Mouse (Mus musculus): ENCODE measurements around the gene Rpl37. TPM values are rescaled to one million over a fixed set of nuclear protein-coding genes. Genes with fewer than 3 reads are reported as not detected.

Gene Rpl37
- polyA plus RNA-seq (2015; fragmentation: Nextera tagmentation; extraction: Ambion mirVana) = 363 and 370 TPM in 2 replicates

DNA sequence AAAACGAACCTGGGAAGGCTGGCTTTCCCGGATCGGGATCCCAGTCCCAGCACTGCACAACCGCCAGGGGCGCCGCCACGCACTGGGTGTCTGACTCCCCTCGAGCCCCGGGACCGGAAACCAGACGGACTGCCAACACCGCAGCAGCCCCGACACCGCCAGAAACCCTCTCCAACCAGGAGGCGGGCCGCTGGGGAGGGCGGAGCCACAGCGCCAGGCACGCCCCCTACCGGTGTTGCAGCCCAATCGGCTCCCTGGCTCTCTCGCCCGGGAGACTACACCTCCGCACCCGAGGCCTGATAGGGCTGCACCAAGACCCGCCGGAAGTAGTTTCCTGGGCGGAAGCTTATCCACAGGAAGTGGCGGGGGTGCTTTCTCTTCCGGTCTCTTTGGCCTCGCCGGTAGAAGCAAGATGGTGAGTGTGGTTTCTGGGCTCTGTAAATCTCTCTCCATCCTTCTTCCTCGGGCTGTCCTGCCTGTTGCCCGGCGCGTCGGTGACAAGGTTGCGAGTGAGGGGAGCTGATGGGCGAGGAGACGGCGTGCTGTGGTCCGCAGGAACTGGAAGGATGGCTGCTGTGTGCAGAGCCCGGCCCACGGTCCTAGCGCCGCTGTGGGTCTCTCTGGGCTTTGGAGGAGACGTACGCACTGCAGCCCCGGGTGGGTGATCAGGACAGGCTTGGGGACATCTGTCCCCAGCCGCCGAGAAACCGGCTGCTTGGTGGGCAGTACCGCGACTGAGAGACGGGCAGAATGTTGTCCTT lies at the start of gene Rpl37:
Rpl37 (plus strand) TSS at position 376 of the 761 bp plus-strand sequence.
- Histone ChIP-seq H3K27me3 (replicated peaks) (no peaks in the 10 kb centered on the region), H3K4me2 (peak within 1 kb of the TSS; percentile 81), H3K9ac (peak within 1 kb of the TSS; percentile 94), H3K4me1 (peaks cover 40% of the 10 kb centered on the region), H3K36me3 (peaks cover 42% of the 10 kb centered on the region), H3K9me3 (no peaks in the 10 kb centered on the region), H3K4me3 (peak within 1 kb of the TSS; percentile 75), H3K27ac (replicated peaks) (peak within 1 kb of the TSS; percentile 90)
- ATAC-seq (ENCODE audit: extremely low read depth, insufficient number of reproducible peaks, low FRiP score, low TSS enrichment) = peak; percentile 98
- under 1% methylated on average over 55 of the region's 55 CpGs for WGBS

DNA sequence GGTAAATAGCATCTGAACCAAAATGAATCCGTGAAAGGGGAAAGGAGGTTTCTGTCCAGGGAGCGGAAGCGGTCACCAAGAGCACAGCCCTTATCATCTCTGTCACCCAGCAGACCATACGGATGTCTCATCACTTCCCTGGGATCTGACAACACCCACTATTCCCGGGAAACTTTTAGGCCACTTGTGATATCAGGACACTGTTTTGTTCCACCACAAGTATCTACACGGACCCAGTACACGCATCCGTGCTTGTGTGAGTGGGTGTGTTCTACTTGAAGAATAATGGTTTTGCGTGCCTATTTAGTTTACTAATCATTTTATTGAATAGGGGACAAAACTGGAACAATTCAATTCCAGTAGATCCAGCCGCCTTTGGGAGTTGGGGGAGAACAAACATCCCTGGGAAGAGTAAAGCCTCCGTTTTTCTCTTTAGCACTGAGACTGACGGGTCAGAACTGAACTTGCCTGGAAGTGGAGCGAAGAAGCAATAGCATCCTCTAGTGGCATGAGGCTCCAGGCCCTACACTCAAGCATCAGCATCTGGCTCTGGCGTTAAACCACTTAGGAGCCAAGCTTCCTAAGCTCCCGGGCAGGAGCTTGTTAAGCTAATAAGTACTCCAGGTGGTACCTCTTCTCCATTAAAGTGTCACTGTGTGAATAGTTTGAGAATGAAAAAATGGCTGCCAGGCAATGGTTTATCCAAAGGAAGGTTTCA lies 47.5 kb upstream of the Rpl37 start:
- no peak overlapping the region for H3K27ac ChIP-seq (replicated peaks)
- 26% methylated on average over 15 of the region's 15 CpGs for WGBS
- no peaks in the 10 kb centered on the region for H3K27me3 ChIP-seq (replicated peaks)
- ATAC-seq (ENCODE audit: extremely low read depth, insufficient number of reproducible peaks, low FRiP score, low TSS enrichment) = no peak
- no peaks in the 10 kb centered on the region; the same call in 1 of the 2 replicates for H3K9me3 ChIP-seq
- H3K36me3 ChIP-seq = no peaks in the 10 kb centered on the region
- peak overlapping the region; percentile 13; the same call in 1 of the 2 replicates for H3K4me3 ChIP-seq
- peak overlapping the region; percentile 49 for H3K4me2 ChIP-seq
- H3K4me1 ChIP-seq = peaks cover 6% of the 10 kb centered on the region; the same call in 1 of the 2 replicates
- no peak overlapping the region for H3K9ac ChIP-seq

DNA sequence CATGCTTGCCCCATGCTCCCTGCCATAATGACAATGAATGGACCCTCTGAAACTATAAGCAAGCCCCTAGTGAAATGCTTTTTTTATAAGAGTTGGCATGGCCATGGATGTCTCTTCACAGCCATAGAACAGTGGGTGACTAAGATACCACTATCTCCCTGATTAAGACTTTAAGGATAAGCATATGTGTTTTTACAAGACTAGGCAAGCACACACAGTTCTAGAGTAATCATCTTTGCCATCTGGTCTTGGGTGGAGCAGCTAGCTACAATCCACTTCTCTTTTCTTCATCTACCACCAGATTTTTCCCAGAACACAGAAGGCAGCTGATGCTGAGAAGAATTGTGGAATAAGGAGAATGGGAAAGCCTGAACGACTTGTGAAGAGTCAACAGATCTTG lies 35.2 kb upstream of the Rpl37 start:
- Histone ChIP-seq H3K9ac (no peak overlapping the region), H3K4me3 (no peak overlapping the region), H3K4me1 (no peaks in the 10 kb centered on the region), H3K27me3 (replicated peaks) (no peaks in the 10 kb centered on the region), H3K27ac (replicated peaks) (no peak overlapping the region), H3K4me2 (no peak overlapping the region), H3K9me3 (no peaks in the 10 kb centered on the region), H3K36me3 (no peaks in the 10 kb centered on the region)
- WGBS = 54% methylated on average over 1 of the region's 1 CpGs
- ATAC-seq (ENCODE audit: extremely low read depth, insufficient number of reproducible peaks, low FRiP score, low TSS enrichment) = no peak

DNA sequence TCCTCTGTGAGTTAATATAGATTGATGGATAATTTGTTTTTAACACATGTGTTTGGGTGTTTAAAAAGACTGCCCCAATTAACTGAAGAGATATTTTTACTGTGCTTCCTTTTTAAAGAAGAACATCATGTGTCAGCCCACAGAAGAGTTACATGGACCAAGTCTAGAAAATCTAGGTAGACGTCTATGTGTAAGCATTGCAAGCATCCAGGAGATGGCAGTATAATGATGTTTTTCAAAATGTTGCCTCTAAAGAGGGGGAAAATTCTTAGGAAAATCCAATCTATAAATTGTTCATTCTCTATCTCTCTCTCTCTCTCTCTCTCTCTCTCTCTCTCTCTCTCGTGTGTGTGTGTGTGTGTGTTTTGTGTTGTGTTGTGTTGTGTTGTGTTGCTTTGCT lies 30.3 kb upstream of the Rpl37 start:
- no peak overlapping the region for H3K4me3 ChIP-seq
- ATAC-seq (ENCODE audit: extremely low read depth, insufficient number of reproducible peaks, low FRiP score, low TSS enrichment) = no peak
- H3K9me3 ChIP-seq = no peaks in the 10 kb centered on the region
- H3K4me2 ChIP-seq = no peak overlapping the region
- H3K27ac ChIP-seq (replicated peaks) = no peak overlapping the region
- no peak overlapping the region for H3K9ac ChIP-seq
- H3K36me3 ChIP-seq = no peaks in the 10 kb centered on the region
- WGBS = 8% methylated on average over 2 of the region's 2 CpGs
- H3K4me1 ChIP-seq = no peaks in the 10 kb centered on the region
- no peaks in the 10 kb centered on the region for H3K27me3 ChIP-seq (replicated peaks)

DNA sequence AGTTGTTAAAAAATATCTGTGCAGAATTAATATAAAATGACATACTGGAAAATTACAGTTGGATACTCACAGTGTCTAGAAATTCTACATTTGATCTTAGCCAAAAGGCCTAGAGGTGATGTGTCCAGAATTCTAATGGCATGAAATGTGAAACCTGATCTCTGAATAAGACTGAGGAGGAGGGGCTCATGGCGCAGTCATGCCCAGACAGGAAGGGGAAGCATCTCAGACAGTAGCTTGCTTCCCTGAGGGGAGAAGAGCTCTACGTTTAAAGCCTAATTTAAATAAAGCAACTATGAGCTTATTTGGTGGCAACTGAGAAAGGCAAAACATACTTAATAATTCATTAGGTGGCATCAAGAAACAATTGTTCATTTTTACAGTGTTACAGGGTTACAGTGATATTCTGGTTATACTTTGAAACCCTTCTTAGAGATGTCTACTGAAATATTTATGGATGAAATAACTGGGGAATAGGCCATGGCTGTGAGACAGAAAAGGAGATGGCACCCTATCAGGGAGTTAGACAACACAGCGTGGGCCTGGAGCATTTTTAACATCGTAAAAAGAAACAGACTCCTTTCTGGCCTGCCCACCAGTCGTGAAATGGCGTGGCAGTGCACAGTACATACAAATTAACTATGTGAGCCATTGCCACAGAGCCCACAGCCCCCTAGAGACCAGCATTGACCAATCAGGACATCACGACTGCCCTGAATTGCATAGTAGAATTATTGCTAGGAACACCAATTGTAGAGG lies 27.4 kb upstream of the Rpl37 start:
- Histone ChIP-seq H3K4me3 (no peak overlapping the region), H3K4me1 (no peaks in the 10 kb centered on the region), H3K36me3 (no peaks in the 10 kb centered on the region), H3K4me2 (no peak overlapping the region), H3K27me3 (replicated peaks) (no peaks in the 10 kb centered on the region), H3K27ac (replicated peaks) (no peak overlapping the region), H3K9ac (no peak overlapping the region), H3K9me3 (no peaks in the 10 kb centered on the region)
- ATAC-seq (ENCODE audit: extremely low read depth, insufficient number of reproducible peaks, low FRiP score, low TSS enrichment) = no peak
- 67% methylated on average over 7 of the region's 7 CpGs for WGBS

DNA sequence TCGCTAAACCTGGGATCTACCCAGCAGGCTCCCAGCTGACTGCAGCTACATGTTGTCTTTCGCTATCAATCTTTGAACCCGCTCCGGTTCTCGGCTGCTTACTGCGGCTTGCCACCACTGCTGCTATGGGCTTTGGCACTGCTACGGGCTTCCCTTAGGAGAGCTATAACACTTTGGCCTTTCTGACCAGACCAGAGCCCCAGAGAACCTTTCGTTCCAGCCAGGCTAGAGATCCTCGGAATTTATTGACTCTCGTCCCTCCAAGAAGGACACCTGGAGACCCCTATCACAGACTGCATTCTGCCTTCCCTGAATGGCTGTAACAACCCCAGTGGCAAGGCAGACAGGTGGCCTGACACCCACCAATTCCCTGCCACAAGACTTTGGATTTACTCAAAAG lies 26.3 kb upstream of the Rpl37 start:
- H3K27ac ChIP-seq (replicated peaks) = no peak overlapping the region
- 83% methylated on average over 10 of the region's 10 CpGs for WGBS
- no peaks in the 10 kb centered on the region for H3K4me1 ChIP-seq
- no peaks in the 10 kb centered on the region for H3K9me3 ChIP-seq
- no peak overlapping the region for H3K4me2 ChIP-seq
- no peaks in the 10 kb centered on the region for H3K27me3 ChIP-seq (replicated peaks)
- H3K9ac ChIP-seq = no peak overlapping the region
- no peaks in the 10 kb centered on the region for H3K36me3 ChIP-seq
- ATAC-seq (ENCODE audit: extremely low read depth, insufficient number of reproducible peaks, low FRiP score, low TSS enrichment) = no peak
- no peak overlapping the region for H3K4me3 ChIP-seq

DNA sequence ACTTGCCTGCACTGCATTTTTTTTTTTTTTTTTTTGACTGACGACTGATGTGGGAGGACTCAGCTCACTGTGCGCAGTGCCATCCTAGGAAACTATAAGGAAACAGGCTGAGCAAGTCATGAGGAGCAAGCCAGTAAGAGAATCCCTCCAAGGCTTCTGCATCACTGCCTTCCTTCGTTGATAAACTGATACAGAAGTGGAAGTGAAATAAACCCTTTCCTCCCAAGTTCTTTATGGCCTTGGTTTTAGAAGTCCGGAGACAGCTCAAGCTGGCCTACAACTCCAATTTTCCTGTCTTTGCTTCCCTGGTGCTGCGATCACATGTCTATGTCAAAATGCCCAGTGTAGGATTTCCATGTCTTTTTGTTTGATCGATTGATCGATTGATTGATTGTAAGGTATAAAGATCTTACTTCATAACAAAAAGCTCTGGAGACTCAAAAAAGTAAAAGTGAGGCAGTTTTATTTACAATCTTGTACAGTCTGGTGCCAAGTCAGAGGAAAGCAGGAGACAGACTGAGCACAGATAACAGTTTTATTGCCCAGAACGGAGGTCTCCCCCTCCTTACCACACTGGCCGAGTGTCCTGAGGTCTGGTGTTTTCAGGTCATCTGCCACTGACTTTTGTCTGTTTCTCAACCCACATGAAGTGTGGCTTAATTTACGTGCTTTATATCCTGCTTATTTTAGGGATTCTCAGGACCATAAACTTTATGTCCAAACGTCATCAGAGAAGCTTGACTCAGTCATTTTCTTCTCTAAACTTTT lies 20.7 kb upstream of the Rpl37 start:
- no peak for ATAC-seq (ENCODE audit: extremely low read depth, insufficient number of reproducible peaks, low FRiP score, low TSS enrichment)
- Histone ChIP-seq H3K36me3 (peaks cover 24% of the 10 kb centered on the region), H3K27me3 (replicated peaks) (no peaks in the 10 kb centered on the region), H3K4me2 (no peak overlapping the region), H3K9me3 (no peaks in the 10 kb centered on the region), H3K27ac (replicated peaks) (no peak overlapping the region), H3K4me3 (no peak overlapping the region), H3K4me1 (no peaks in the 10 kb centered on the region), H3K9ac (no peak overlapping the region)
- 73% methylated on average over 11 of the region's 11 CpGs for WGBS

DNA sequence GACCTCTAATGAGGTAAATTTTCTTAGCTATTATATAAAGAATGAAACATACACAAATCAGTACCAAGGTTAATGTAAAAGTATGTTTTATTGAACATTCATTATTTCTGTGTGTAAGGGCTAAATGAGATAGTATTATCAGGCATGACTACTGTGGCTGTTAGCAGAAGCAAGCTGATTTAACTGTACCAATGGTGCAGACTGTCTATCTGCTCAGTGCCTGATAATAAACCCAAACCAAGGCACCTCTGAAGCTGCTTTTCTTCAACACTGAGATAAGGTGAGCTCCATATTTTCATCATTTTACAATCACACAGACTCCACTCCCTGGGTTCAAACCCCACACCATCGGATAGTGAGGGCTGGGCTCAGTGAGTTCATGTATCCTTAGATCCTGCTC lies 19.1 kb upstream of the Rpl37 start:
- H3K4me2 ChIP-seq = no peak overlapping the region
- H3K27ac ChIP-seq (replicated peaks) = no peak overlapping the region
- peaks cover 34% of the 10 kb centered on the region for H3K36me3 ChIP-seq
- 85% methylated on average over 1 of the region's 1 CpGs for WGBS
- no peaks in the 10 kb centered on the region for H3K4me1 ChIP-seq
- H3K9me3 ChIP-seq = no peaks in the 10 kb centered on the region
- H3K4me3 ChIP-seq = no peak overlapping the region
- ATAC-seq (ENCODE audit: extremely low read depth, insufficient number of reproducible peaks, low FRiP score, low TSS enrichment) = no peak
- no peaks in the 10 kb centered on the region for H3K27me3 ChIP-seq (replicated peaks)
- H3K9ac ChIP-seq = no peak overlapping the region

DNA sequence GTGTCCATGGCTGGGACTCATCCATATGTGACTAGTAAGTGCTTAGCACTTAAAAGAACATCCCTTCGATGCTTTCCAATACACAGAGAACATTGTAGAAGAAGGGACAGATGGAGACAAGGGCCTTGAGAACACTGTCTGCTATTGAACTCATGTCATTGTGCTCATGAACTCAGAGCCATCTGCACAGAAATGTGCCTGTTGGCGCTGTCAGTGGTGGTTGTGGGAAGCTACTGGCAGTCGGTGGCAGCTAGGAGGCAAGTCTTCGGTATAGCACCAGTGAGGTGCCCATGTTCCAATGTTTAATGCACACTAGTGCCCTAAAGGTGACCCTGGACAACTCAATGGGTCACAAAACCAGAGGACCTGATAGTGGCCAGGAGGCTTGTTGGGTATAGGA lies 14.1 kb upstream of the Rpl37 start:
- ATAC-seq (ENCODE audit: extremely low read depth, insufficient number of reproducible peaks, low FRiP score, low TSS enrichment) = no peak
- H3K36me3 ChIP-seq = peaks cover 42% of the 10 kb centered on the region
- WGBS = 86% methylated on average over 4 of the region's 4 CpGs
- no peak overlapping the region for H3K4me2 ChIP-seq
- no peaks in the 10 kb centered on the region for H3K4me1 ChIP-seq
- H3K9ac ChIP-seq = no peak overlapping the region
- H3K4me3 ChIP-seq = no peak overlapping the region
- H3K27ac ChIP-seq (replicated peaks) = no peak overlapping the region
- no peaks in the 10 kb centered on the region for H3K27me3 ChIP-seq (replicated peaks)
- no peaks in the 10 kb centered on the region for H3K9me3 ChIP-seq

DNA sequence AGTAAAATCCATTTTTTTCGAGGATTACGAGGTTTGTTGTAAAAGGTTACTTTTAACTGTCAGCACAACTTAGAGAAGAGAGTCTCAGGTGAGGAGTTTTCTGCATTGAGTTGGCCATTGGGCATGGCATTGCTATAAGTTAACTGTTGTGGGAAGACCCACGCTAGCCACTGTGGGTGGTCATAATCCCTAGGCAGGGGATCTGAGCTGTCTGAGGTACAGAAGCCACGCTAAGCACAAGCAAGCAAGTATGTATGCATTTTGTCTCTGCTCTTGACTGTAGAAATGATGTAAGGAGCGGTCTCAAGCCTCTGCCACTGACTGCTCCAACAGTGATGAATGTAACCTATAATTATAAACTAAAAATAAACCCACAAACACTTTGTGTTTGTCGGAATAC lies 10.6 kb upstream of the Rpl37 start:
- Histone ChIP-seq H3K4me1 (no peaks in the 10 kb centered on the region; the same call in 1 of the 2 replicates), H3K27me3 (replicated peaks) (no peaks in the 10 kb centered on the region), H3K36me3 (peaks cover 18% of the 10 kb centered on the region), H3K4me2 (no peak overlapping the region), H3K9me3 (no peaks in the 10 kb centered on the region), H3K9ac (no peak overlapping the region), H3K27ac (replicated peaks) (no peak overlapping the region), H3K4me3 (no peak overlapping the region)
- 80% methylated on average over 6 of the region's 6 CpGs for WGBS
- no peak for ATAC-seq (ENCODE audit: extremely low read depth, insufficient number of reproducible peaks, low FRiP score, low TSS enrichment)

DNA sequence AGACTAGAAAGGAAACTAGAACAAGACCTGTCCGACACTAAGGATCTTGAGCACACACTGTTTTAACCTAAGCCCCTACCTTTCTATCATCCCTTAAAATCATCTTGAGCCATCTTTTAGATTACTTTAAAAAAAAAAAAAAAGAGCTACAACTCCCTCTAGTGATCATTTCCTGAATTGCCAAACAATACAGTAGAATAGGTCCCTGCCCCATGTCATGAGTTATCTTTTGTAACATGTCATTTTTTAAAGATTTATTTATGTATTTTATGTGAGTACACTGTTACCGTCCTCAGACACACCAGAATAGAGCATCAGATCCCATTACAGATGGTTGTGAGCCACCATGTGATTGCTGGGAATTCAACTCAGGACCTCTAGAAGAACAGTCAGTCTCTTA lies 10.2 kb upstream of the Rpl37 start:
- H3K4me3 ChIP-seq = no peak overlapping the region
- H3K27me3 ChIP-seq (replicated peaks) = no peaks in the 10 kb centered on the region
- no peak overlapping the region for H3K4me2 ChIP-seq
- no peak for ATAC-seq (ENCODE audit: extremely low read depth, insufficient number of reproducible peaks, low FRiP score, low TSS enrichment)
- no peak overlapping the region for H3K9ac ChIP-seq
- no peaks in the 10 kb centered on the region for H3K9me3 ChIP-seq
- H3K27ac ChIP-seq (replicated peaks) = no peak overlapping the region
- peaks cover 15% of the 10 kb centered on the region for H3K36me3 ChIP-seq
- 45% methylated on average over 2 of the region's 2 CpGs for WGBS
- no peaks in the 10 kb centered on the region; the same call in 1 of the 2 replicates for H3K4me1 ChIP-seq

Data from heart, embryonic 13.5 days (tissue).